Mouse (Mus musculus) midbrain, embryonic 13.5 days (tissue): ENCODE results near the gene Insyn1. TPM values are rescaled to one million over a fixed set of nuclear protein-coding genes. Genes with fewer than 3 reads are reported as not detected.

ENCODE experiments used
- ATAC-seq: fragments of 200-750 bp; cut with Nextera tagmentation; 2 replicates; pipeline ENCODE4 v1.8.0; 2017; ENCODE audit warnings: mild to moderate bottlenecking, moderate TSS enrichment, moderate library complexity
- H3K27ac ChIP-seq: fragments of 300-500 bp; sonication (generic); 2 replicates; pipeline ENCODE4 v1.5.1; 2015; ENCODE audit warnings: inconsistent platforms, mild to moderate bottlenecking, moderate library complexity
- H3K27me3 ChIP-seq: fragments of 300-500 bp; sonication (generic); 2 replicates; pipeline ENCODE4 v1.6.1; 2015; ENCODE audit warnings: mild to moderate bottlenecking, inconsistent platforms
- H3K36me3 ChIP-seq: fragments of 300-500 bp; sonication (generic); 2 replicates; pipeline ENCODE4 v1.6.1; 2015; ENCODE audit warnings: mild to moderate bottlenecking, inconsistent platforms
- H3K4me1 ChIP-seq: fragments of 300-500 bp; sonication (generic); replicated peaks from 2 replicates; pipeline ENCODE4 v1.6.1; 2015; ENCODE audit warnings: inconsistent platforms
- H3K4me2 ChIP-seq: fragments of 300-500 bp; sonication (generic); replicated peaks from 2 replicates; pipeline ENCODE4 v1.6.1; 2015; ENCODE audit warnings: moderate library complexity, mild to moderate bottlenecking, inconsistent platforms
- H3K4me3 ChIP-seq: fragments of 300-500 bp; sonication (generic); replicated peaks from 2 replicates; pipeline ENCODE4 v1.5.1; 2015; ENCODE audit warnings: mild to moderate bottlenecking, inconsistent platforms
- H3K9ac ChIP-seq: fragments of 300-500 bp; sonication (generic); replicated peaks from 2 replicates; pipeline ENCODE4 v1.6.1; 2015; ENCODE audit warnings: mild to moderate bottlenecking, inconsistent platforms
- H3K9me3 ChIP-seq: fragments of 300-500 bp; sonication (generic); 2 replicates; pipeline ENCODE4 v1.6.1; 2016; ENCODE audit warnings: mild to moderate bottlenecking, inconsistent platforms
- WGBS: fragments of 180-500 bp; shearing (Covaris S2); methylation state at CpG from one replicate; pipeline ENCODE4 v1.1.7; 2015; 5-methylcytosine and 5-hydroxymethylcytosine counted together
- polyA plus RNA-seq: library from polyadenylated mRNA; unstranded; fragments of >200 nt; fragmentation: Nextera tagmentation; extraction: Ambion mirVana; gene quantifications from 2 replicates; pipeline ENCODE4 v1.2.1, GENCODE M21; 2015

Gene Insyn1
- polyA plus RNA-seq, result 2.9 and 5.2 TPM in 2 replicates

- no peaks in the 10 kb centered on the region for H3K36me3 ChIP-seq
- ATAC-seq, result peak; percentile 82
These were observed at the start of gene Insyn1 for GRCm38 (mm10) chr9:58487851-58488801. Insyn1 (plus strand) TSS chr9:58488603.

DNA sequence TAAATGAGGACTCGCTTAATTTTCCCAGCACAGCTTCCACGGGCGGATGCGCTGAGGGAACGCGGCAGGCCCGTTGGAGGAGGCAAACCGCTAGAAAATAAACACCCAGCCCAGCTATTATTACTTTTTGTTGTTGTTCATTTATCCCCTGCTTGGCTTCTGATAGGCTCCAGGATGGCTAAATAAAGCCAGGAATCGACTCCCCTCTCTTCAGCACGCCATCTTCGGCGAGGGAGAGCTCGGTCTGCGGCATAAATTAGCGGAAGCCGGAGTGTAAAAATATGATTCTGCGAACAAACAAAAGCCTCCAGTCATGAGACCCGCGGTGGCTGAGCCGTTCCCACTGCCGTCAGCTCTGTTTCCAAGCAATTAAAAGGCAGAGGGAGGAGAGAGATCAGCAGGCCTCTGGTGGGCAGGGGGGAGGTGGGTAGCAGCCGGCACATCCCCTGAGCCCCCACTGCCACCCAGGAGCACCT lies 49.4 kb upstream of the Insyn1 start:
- H3K9ac ChIP-seq, result 0 out of 2 replicates have a peak overlapping the region, but pooled peaks have one; percentile 25
- 54% methylated on average over 22 of the region's 22 CpGs for WGBS

More at GRCm38 (mm10) chr9:58487851-58488801, at the start of gene Insyn1:
- under 1% methylated on average over 81 of the region's 104 CpGs for WGBS
- Histone ChIP-seq H3K27me3 (peaks cover 40% of the 10 kb centered on the region), H3K4me2 (peak within 1 kb of the TSS; percentile 77), H3K27ac (peak within 1 kb of the TSS; percentile 91), H3K4me1 (peaks cover 37% of the 10 kb centered on the region), H3K4me3 (peak within 1 kb of the TSS; percentile 70), H3K9ac (peak within 1 kb of the TSS; percentile 93), H3K9me3 (no peaks in the 10 kb centered on the region)

DNA sequence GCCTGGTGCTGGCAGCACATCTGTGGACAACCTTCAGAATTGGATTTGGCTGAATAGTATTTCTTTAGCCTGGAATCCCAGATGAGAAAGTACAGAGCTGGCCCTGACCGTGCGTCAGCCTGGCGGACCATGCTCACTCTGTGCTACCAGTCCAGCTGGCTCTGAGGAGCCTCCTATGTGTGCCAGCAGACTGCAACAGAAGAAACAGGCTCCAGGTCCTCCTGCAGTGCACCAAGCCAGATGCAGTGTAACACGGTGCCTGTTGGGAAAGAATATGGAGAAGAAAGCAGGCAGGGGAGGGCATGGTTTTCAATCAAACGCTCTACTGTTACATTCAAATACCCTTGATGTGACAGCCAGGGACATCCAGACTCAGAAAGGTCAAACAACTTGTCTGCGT lies 48.3 kb upstream of the Insyn1 start:
- H3K27me3 ChIP-seq, result no peaks in the 10 kb centered on the region
- WGBS, result 74% methylated on average over 6 of the region's 6 CpGs
- H3K36me3 ChIP-seq, result no peaks in the 10 kb centered on the region
- no peak overlapping the region for H3K4me3 ChIP-seq
- peaks cover 56% of the 10 kb centered on the region for H3K4me1 ChIP-seq
- H3K9ac ChIP-seq, result no peak overlapping the region
- ATAC-seq, result no peak
- peak overlapping the region; percentile 79; the same call in 1 of the 2 replicates for H3K27ac ChIP-seq
- no peak overlapping the region for H3K4me2 ChIP-seq
- H3K9me3 ChIP-seq, result no peaks in the 10 kb centered on the region

More for the DNA sequence above, 49.4 kb upstream of the Insyn1 start:
- H3K4me2 ChIP-seq, result 0 out of 2 replicates have a peak overlapping the region, but pooled peaks have one; percentile 15
- peak overlapping the region; percentile 79 for H3K27ac ChIP-seq
- H3K36me3 ChIP-seq, result no peaks in the 10 kb centered on the region
- H3K9me3 ChIP-seq, result no peaks in the 10 kb centered on the region
- H3K4me1 ChIP-seq, result peaks cover 55% of the 10 kb centered on the region
- no peak overlapping the region for H3K4me3 ChIP-seq
- ATAC-seq, result peak; percentile 31; the same call in 1 of the 2 replicates
- H3K27me3 ChIP-seq, result no peaks in the 10 kb centered on the region

DNA sequence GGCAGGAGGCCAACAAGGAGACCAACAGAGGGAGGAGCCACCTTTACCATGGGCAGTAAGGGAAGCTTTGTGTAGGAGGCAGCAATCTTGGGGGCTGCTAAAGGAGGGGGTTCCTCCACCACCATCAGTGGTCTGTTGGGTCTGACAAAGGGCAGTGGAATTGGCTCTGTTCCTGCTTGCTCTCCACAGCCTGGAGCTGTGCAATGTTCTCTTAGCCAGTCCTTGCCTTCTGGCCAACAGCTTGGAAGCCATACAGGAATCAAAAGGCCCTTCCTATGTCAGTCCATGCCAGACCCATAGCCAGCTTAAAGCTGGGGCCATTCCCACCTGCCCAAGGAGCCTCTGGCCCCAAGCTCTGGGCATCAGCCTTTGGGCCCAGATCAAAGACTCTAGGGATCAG lies 47.8 kb upstream of the Insyn1 start:
- H3K4me1 ChIP-seq, result peaks cover 57% of the 10 kb centered on the region
- H3K36me3 ChIP-seq, result no peaks in the 10 kb centered on the region

GRCm38 (mm10) chr9:58441351-58442104 lies 46.9 kb upstream of the Insyn1 start:
- H3K27ac ChIP-seq, result 0 out of 2 replicates have a peak overlapping the region, but pooled peaks have one; percentile 47
- no peak overlapping the region for H3K4me2 ChIP-seq
- H3K27me3 ChIP-seq, result no peaks in the 10 kb centered on the region
- H3K9me3 ChIP-seq, result no peaks in the 10 kb centered on the region
- WGBS, result 82% methylated on average over 6 of the region's 6 CpGs
- no peak for ATAC-seq
- H3K9ac ChIP-seq, result no peak overlapping the region
- no peaks in the 10 kb centered on the region for H3K36me3 ChIP-seq
- H3K4me3 ChIP-seq, result no peak overlapping the region
- peaks cover 52% of the 10 kb centered on the region for H3K4me1 ChIP-seq

More for the DNA sequence above, 47.8 kb upstream of the Insyn1 start:
- H3K9me3 ChIP-seq, result no peaks in the 10 kb centered on the region
- H3K9ac ChIP-seq, result no peak overlapping the region
- ATAC-seq, result no peak
- H3K27ac ChIP-seq, result no peak overlapping the region
- H3K27me3 ChIP-seq, result no peaks in the 10 kb centered on the region
- no peak overlapping the region for H3K4me2 ChIP-seq
- no peak overlapping the region for H3K4me3 ChIP-seq

- Histone ChIP-seq H3K27me3 (no peaks in the 10 kb centered on the region), H3K9me3 (no peaks in the 10 kb centered on the region), H3K4me2 (no peak overlapping the region), H3K4me3 (no peak overlapping the region), H3K4me1 (peaks cover 55% of the 10 kb centered on the region), H3K27ac (peak overlapping the region; percentile 47; the same call in 1 of the 2 replicates), H3K36me3 (no peaks in the 10 kb centered on the region), H3K9ac (no peak overlapping the region)
- WGBS, result 59% methylated on average over 7 of the region's 7 CpGs
- ATAC-seq, result no peak
These were observed 46.0 kb upstream of the Insyn1 start for GRCm38 (mm10) chr9:58442105-58443010.

GRCm38 (mm10) chr9:58443061-58443460 lies 45.3 kb upstream of the Insyn1 start:
- WGBS, result 90% methylated on average over 3 of the region's 3 CpGs
- no peak overlapping the region for H3K27ac ChIP-seq
- H3K4me1 ChIP-seq, result peaks cover 48% of the 10 kb centered on the region

GRCm38 (mm10) chr9:58446829-58447228 lies 41.6 kb upstream of the Insyn1 start:
- Histone ChIP-seq H3K4me1 (peaks cover 37% of the 10 kb centered on the region), H3K36me3 (no peaks in the 10 kb centered on the region), H3K9ac (no peak overlapping the region), H3K27ac (0 out of 2 replicates have a peak overlapping the region, but pooled peaks have one; percentile 11), H3K4me3 (no peak overlapping the region), H3K9me3 (no peaks in the 10 kb centered on the region), H3K4me2 (no peak overlapping the region), H3K27me3 (no peaks in the 10 kb centered on the region)
- 47% methylated on average over 4 of the region's 4 CpGs for WGBS
- no peak for ATAC-seq

More at GRCm38 (mm10) chr9:58443061-58443460, 45.3 kb upstream of the Insyn1 start:
- H3K4me3 ChIP-seq, result no peak overlapping the region
- H3K9me3 ChIP-seq, result no peaks in the 10 kb centered on the region
- H3K9ac ChIP-seq, result no peak overlapping the region
- H3K36me3 ChIP-seq, result no peaks in the 10 kb centered on the region
- H3K27me3 ChIP-seq, result no peaks in the 10 kb centered on the region
- ATAC-seq, result no peak
- no peak overlapping the region for H3K4me2 ChIP-seq

DNA sequence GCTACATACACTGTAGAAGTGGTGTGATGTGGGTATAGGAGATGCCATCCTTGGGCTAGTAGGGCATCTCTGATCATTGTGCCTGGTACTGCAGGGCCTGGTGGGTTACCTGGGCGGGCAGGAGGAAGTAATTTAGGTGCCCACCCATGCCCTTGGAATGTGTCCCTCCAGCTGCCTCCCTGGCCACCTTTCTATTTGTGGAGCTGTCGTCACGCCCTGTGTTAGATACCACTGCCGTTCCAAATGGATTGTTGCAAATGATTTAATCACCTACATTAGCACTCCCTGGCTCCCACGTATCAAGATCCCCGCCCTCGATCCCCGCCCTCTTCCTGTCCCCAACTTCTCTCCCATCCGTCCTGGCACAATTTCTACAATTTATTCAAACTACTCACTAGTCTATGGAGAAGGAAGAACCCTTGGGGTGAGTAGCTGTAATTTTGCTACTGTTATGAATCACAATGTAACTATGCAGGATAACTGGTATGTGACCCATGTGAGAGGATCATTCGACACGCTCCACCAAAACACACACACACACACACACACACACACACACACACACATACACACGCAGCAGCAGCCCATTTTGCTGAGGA lies 40.3 kb upstream of the Insyn1 start:
- ATAC-seq, result no peak
- H3K4me3 ChIP-seq, result no peak overlapping the region
- H3K27me3 ChIP-seq, result no peaks in the 10 kb centered on the region
- 91% methylated on average over 12 of the region's 12 CpGs for WGBS
- peaks cover 28% of the 10 kb centered on the region for H3K4me1 ChIP-seq
- H3K36me3 ChIP-seq, result no peaks in the 10 kb centered on the region
- no peak overlapping the region for H3K4me2 ChIP-seq
- H3K9me3 ChIP-seq, result no peaks in the 10 kb centered on the region
- no peak overlapping the region for H3K9ac ChIP-seq
- H3K27ac ChIP-seq, result no peak overlapping the region

GRCm38 (mm10) chr9:58449526-58449925 lies 38.9 kb upstream of the Insyn1 start:
- no peak overlapping the region for H3K4me2 ChIP-seq
- WGBS, result 27% methylated on average over 3 of the region's 3 CpGs
- H3K9ac ChIP-seq, result no peak overlapping the region
- H3K4me3 ChIP-seq, result no peak overlapping the region
- H3K27me3 ChIP-seq, result no peaks in the 10 kb centered on the region
- H3K4me1 ChIP-seq, result peaks cover 26% of the 10 kb centered on the region
- peak; percentile 41; the same call in 1 of the 2 replicates for ATAC-seq
- no peaks in the 10 kb centered on the region for H3K9me3 ChIP-seq
- H3K36me3 ChIP-seq, result no peaks in the 10 kb centered on the region
- H3K27ac ChIP-seq, result peak overlapping the region; percentile 63
